Mouse (Mus musculus) embryonic fibroblast, embryonic 13.5 days (primary cell): ENCODE measurements around the gene Pcbp4. TPM values are rescaled to one million over a fixed set of nuclear protein-coding genes. Genes with fewer than 3 reads are reported as not detected.

Experiments
- H3K27ac ChIP-seq: 2 replicates; pipeline ENCODE4 v1.5.1; 2012; ENCODE audit warnings: low read length, control low read depth, inconsistent platforms; ENCODE audit not compliant: insufficient read depth
- H3K4me1 ChIP-seq: 2 replicates; pipeline ENCODE4 v1.6.1; 2011; ENCODE audit warnings: low read length; ENCODE audit not compliant: control insufficient read depth, insufficient read depth
- H3K4me3 ChIP-seq: 2 replicates; pipeline ENCODE4 v1.5.1; 2011; ENCODE audit warnings: mild to moderate bottlenecking, control low read depth, low read length; ENCODE audit not compliant: insufficient read depth
- CTCF ChIP-seq: IDR thresholded peaks from 2 replicates; pipeline ENCODE4 v1.5.1; 2011; ENCODE audit warnings: mild to moderate bottlenecking, control low read depth, low read length, moderate library complexity, borderline replicate concordance; ENCODE audit not compliant: insufficient read depth
- POLR2A ChIP-seq: IDR thresholded peaks from 2 replicates; pipeline ENCODE4 v1.6.1; 2011; ENCODE audit warnings: low read depth, mild to moderate bottlenecking, control low read depth, low read length, moderate library complexity
- polyA plus RNA-seq: library from polyadenylated mRNA; stranded (reverse); fragments of >200 nt; gene quantifications from 2 replicates; pipeline ENCODE4 v1.2.4, GENCODE M21; 2011; ENCODE audit warnings: low read depth; ENCODE audit not compliant: missing spikeins, insufficient read length

Gene Pcbp4
- polyA plus RNA-seq, 1 experiment: 119 TPM

- TF ChIP-seq POLR2A (no peak), CTCF (peak; percentile 5; the same call in 1 of the 2 replicates)
- Histone ChIP-seq H3K27ac (no peak overlapping the region), H3K4me3 (no peak overlapping the region), H3K4me1 (no peaks in the 10 kb centered on the region)
These were observed 10.4 kb upstream of the Pcbp4 start for GRCm38 (mm10) chr9:106442680-106443079.

GRCm38 (mm10) chr9:106444836-106445235 lies 8.3 kb upstream of the Pcbp4 start:
- peaks cover 5% of the 10 kb centered on the region; the same call in 1 of the 2 replicates for H3K4me1 ChIP-seq
- no peak overlapping the region for H3K4me3 ChIP-seq
- no peak overlapping the region for H3K27ac ChIP-seq
- TF ChIP-seq CTCF: no peak
- TF ChIP-seq POLR2A: no peak

GRCm38 (mm10) chr9:106447348-106447747 lies 5.7 kb upstream of the Pcbp4 start, which contains the start of the genes Abhd14b and Abhd14a:
Abhd14b (plus strand) TSS chr9:106447459.
Abhd14a (minus strand) TSS chr9:106447678.
- peak; percentile 57 for TF ChIP-seq POLR2A
- peak; percentile 38; the same call in 1 of the 2 replicates for TF ChIP-seq CTCF
- Histone ChIP-seq H3K4me3 (peak within 1 kb of the TSS; percentile 77), H3K4me1 (peaks cover 18% of the 10 kb centered on the region)

GRCm38 (mm10) chr9:106447951-106448350 lies 5.1 kb upstream of the Pcbp4 start:
- Histone ChIP-seq H3K27ac (peak overlapping the region; percentile 66), H3K4me1 (peaks cover 23% of the 10 kb centered on the region), H3K4me3 (peak overlapping the region; percentile 16)
- TF ChIP-seq CTCF (no peak), POLR2A (no peak)

More at GRCm38 (mm10) chr9:106447348-106447747, 5.7 kb upstream of the Pcbp4 start, which contains the start of the genes Abhd14b and Abhd14a:
- H3K27ac ChIP-seq: peak within 1 kb of the TSS; percentile 66

- Histone ChIP-seq H3K27ac (peak overlapping the region; percentile 54), H3K4me3 (peak overlapping the region; percentile 77), H3K4me1 (peaks cover 23% of the 10 kb centered on the region)
- peak; percentile 85 for TF ChIP-seq POLR2A
- peak; percentile 76; the same call in 1 of the 2 replicates for TF ChIP-seq CTCF
These were observed 4.5 kb upstream of the Pcbp4 start for GRCm38 (mm10) chr9:106448498-106449031.

- peaks cover 23% of the 10 kb centered on the region for H3K4me1 ChIP-seq
- no peak for TF ChIP-seq CTCF
- TF ChIP-seq POLR2A: no peak
- H3K4me3 ChIP-seq: no peak overlapping the region
- H3K27ac ChIP-seq: no peak overlapping the region
These were observed 3.1 kb upstream of the Pcbp4 start for GRCm38 (mm10) chr9:106449947-106450346.

GRCm38 (mm10) chr9:106450661-106451060 lies 2.4 kb upstream of the Pcbp4 start:
- H3K4me1 ChIP-seq: peaks cover 23% of the 10 kb centered on the region
- TF ChIP-seq CTCF (no peak), POLR2A (no peak)
- H3K27ac ChIP-seq: no peak overlapping the region
- no peak overlapping the region for H3K4me3 ChIP-seq

- no peak overlapping the region for H3K4me3 ChIP-seq
These were observed 1.8 kb upstream of the Pcbp4 start for GRCm38 (mm10) chr9:106451298-106451697.

GRCm38 (mm10) chr9:106451899-106452298 lies 1.2 kb upstream of the Pcbp4 start:
- no peak for TF ChIP-seq POLR2A
- TF ChIP-seq CTCF: no peak
- H3K4me1 ChIP-seq: peaks cover 23% of the 10 kb centered on the region
- H3K4me3 ChIP-seq: no peak overlapping the region
- H3K27ac ChIP-seq: no peak overlapping the region

More at GRCm38 (mm10) chr9:106451298-106451697, 1.8 kb upstream of the Pcbp4 start:
- H3K4me1 ChIP-seq: peaks cover 23% of the 10 kb centered on the region
- no peak overlapping the region for H3K27ac ChIP-seq
- TF ChIP-seq CTCF (no peak), POLR2A (no peak)

GRCm38 (mm10) chr9:106452351-106452750 lies 740 bp upstream of the Pcbp4 start:
- peaks cover 23% of the 10 kb centered on the region for H3K4me1 ChIP-seq
- H3K4me3 ChIP-seq: no peak overlapping the region
- TF ChIP-seq CTCF (no peak), POLR2A (no peak)
- no peak overlapping the region for H3K27ac ChIP-seq
